10 mouse cellular contexts compared by ENCODE assay signal in the genomic region with DNA sequence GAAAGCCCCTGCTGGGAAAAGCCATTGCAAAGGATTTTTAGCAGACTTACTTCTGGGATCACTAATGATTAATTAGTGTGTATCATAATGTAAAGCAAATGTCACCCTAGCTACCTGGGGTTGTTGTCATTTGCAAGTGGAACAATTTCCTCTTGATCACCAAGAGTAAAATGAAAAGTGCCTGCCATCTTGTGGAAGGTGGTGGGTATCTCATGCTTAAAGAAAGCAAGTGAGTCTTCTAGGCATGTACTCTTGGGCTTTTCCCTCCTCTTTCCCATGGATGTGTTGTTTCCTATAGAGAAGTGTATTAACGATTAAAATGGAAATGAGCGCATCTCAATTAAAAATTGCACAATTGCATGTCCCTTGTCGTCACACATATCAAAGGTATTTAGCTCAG.
A peak's percentile ranks its signal among the peaks of the same experiment; 100 is the strongest.
DNase-seq lines count a peak whose midpoint lies in the region; ATAC-seq and TF ChIP-seq lines count a peak whose summit lies in the region.
"Had no signal": no experiment of that assay in that cellular context is flagged by ENCODE, and none has a peak within 500 bp of the region (broad histone marks: within the 10 kb centered on the region; RNA-seq: fewer than 3 reads in every experiment).

No protein-coding gene starts in this region.

- no peak for TF ChIP-seq EP300 in lung, postnatal 0 days (IDR thresholded peaks at IDR 0.05)

- 0 out of 2 replicates have a peak, but pooled peaks have one; percentile 20 for TF ChIP-seq CTCF in lung, embryonic 14.5 days (IDR thresholded peaks at IDR 0.05; ENCODE audit: low read depth)
- no peak for TF ChIP-seq CTCF in lung, postnatal 0 days (IDR thresholded peaks at IDR 0.05)

- no peaks in the 10 kb centered on the region for H3K9me3 ChIP-seq in lung, embryonic 14.5 days (ENCODE audit: low read depth, low read length)
- no peaks in the 10 kb centered on the region for H3K9me3 ChIP-seq in lung, postnatal 0 days (ENCODE audit: low read length)
- no peaks in the 10 kb centered on the region for H3K9me3 ChIP-seq in embryonic facial prominence, embryonic 14.5 days (ENCODE audit: control insufficient read depth, low read length)
- no peaks in the 10 kb centered on the region for H3K9me3 ChIP-seq in liver, embryonic 12.5 days (replicated peaks)
- H3K9me3 ChIP-seq in forebrain, embryonic 10.5 days = no peaks in the 10 kb centered on the region
- H3K9me3 ChIP-seq: lung, embryonic 15.5 days had no signal

- WGBS in lung, embryonic 14.5 days = 65% methylated on average over 3 of the region's 3 CpGs
- 66% methylated on average over 3 of the region's 3 CpGs for whole genome bisulfite sequencing in lung, postnatal 0 days
- WGBS in embryonic facial prominence, embryonic 14.5 days = 54% methylated on average over 3 of the region's 3 CpGs
- WGBS in liver, embryonic 12.5 days (ENCODE audit: insufficient replicate concordance) = 57% methylated on average over 3 of the region's 3 CpGs
- 72% methylated on average over 3 of the region's 3 CpGs for WGBS in forebrain, embryonic 10.5 days

- no peak overlapping the region for H3K4me3 ChIP-seq in lung, embryonic 14.5 days (ENCODE audit: low read depth, low read length)
- no peak overlapping the region for H3K4me3 ChIP-seq in lung, postnatal 0 days (ENCODE audit: low read depth, low read length)
- no peak overlapping the region for H3K4me3 ChIP-seq in embryonic facial prominence, embryonic 14.5 days (ENCODE audit: low read depth, low read length)
- no peak overlapping the region for H3K4me3 ChIP-seq in liver, embryonic 12.5 days
- H3K4me3 ChIP-seq in forebrain, embryonic 10.5 days = no peak overlapping the region
- H3K4me3 ChIP-seq: lung, embryonic 15.5 days had no signal

- no peak overlapping the region for H3K27ac ChIP-seq in lung, embryonic 14.5 days (ENCODE audit: low read depth)
- H3K27ac ChIP-seq in lung, postnatal 0 days (ENCODE audit: low read length) = no peak overlapping the region
- H3K27ac ChIP-seq in embryonic facial prominence, embryonic 14.5 days (replicated peaks; ENCODE audit: low read depth, low read length) = no peak overlapping the region
- no peak overlapping the region for H3K27ac ChIP-seq in liver, embryonic 12.5 days
- H3K27ac ChIP-seq in forebrain, embryonic 10.5 days = no peak overlapping the region
- H3K27ac ChIP-seq: lung, embryonic 15.5 days had no signal

- peak; percentile 72 for ATAC-seq in frontal cortex, adult (ENCODE audit: low TSS enrichment)
- no peak for ATAC-seq in lung, embryonic 14.5 days (ENCODE audit: insufficient read depth)
- ATAC-seq in lung, postnatal 0 days = no peak
- ATAC-seq in embryonic facial prominence, embryonic 14.5 days (ENCODE audit: low read depth) = no peak
- no peak for ATAC-seq in liver, embryonic 12.5 days
- ATAC-seq: activated CD4-positive, CD25-positive, alpha-beta regulatory T cell, adult 4 months had no signal

- H3K4me1 ChIP-seq in lung, embryonic 14.5 days (ENCODE audit: insufficient read depth) = no peaks in the 10 kb centered on the region
- no peaks in the 10 kb centered on the region for H3K4me1 ChIP-seq in lung, postnatal 0 days (ENCODE audit: insufficient read depth, low read depth, low read length)
- no peaks in the 10 kb centered on the region for H3K4me1 ChIP-seq in embryonic facial prominence, embryonic 14.5 days (ENCODE audit: control insufficient read depth, insufficient read depth, low read length)
- H3K4me1 ChIP-seq in liver, embryonic 12.5 days = no peaks in the 10 kb centered on the region
- no peaks in the 10 kb centered on the region for H3K4me1 ChIP-seq in forebrain, embryonic 10.5 days
- H3K4me1 ChIP-seq: lung, embryonic 15.5 days had no signal

- no peak overlapping the region for H3K4me2 ChIP-seq in lung, embryonic 14.5 days
- no peak overlapping the region for H3K4me2 ChIP-seq in lung, postnatal 0 days (replicated peaks; ENCODE audit: low read depth, low read length)
- H3K4me2 ChIP-seq in embryonic facial prominence, embryonic 14.5 days (ENCODE audit: low read depth, low read length) = no peak overlapping the region
- H3K4me2 ChIP-seq in liver, embryonic 12.5 days = no peak overlapping the region
- H3K4me2 ChIP-seq: lung, embryonic 15.5 days had no signal

- no peaks in the 10 kb centered on the region for H3K36me3 ChIP-seq in lung, embryonic 14.5 days (ENCODE audit: insufficient read depth)
- H3K36me3 ChIP-seq in lung, postnatal 0 days (ENCODE audit: insufficient read depth, low read length) = no peaks in the 10 kb centered on the region
- H3K36me3 ChIP-seq in embryonic facial prominence, embryonic 14.5 days (ENCODE audit: control insufficient read depth, insufficient read depth, low read length) = no peaks in the 10 kb centered on the region
- no peaks in the 10 kb centered on the region for H3K36me3 ChIP-seq in liver, embryonic 12.5 days
- no peaks in the 10 kb centered on the region for H3K36me3 ChIP-seq in forebrain, embryonic 10.5 days (replicated peaks)
- H3K36me3 ChIP-seq: lung, embryonic 15.5 days had no signal

- no peaks in the 10 kb centered on the region for H3K27me3 ChIP-seq in lung, embryonic 14.5 days (ENCODE audit: insufficient read depth, low read length)
- no peaks in the 10 kb centered on the region for H3K27me3 ChIP-seq in lung, postnatal 0 days (replicated peaks; ENCODE audit: insufficient read depth, low read length)
- H3K27me3 ChIP-seq in embryonic facial prominence, embryonic 14.5 days (replicated peaks; ENCODE audit: control insufficient read depth, insufficient read depth, low read length) = no peaks in the 10 kb centered on the region
- H3K27me3 ChIP-seq in liver, embryonic 12.5 days (replicated peaks) = no peaks in the 10 kb centered on the region
- no peaks in the 10 kb centered on the region for H3K27me3 ChIP-seq in forebrain, embryonic 10.5 days (ENCODE audit: poor library complexity, severe bottlenecking)
- H3K27me3 ChIP-seq: lung, embryonic 15.5 days had no signal

- no peak for DNase-seq in frontal cortex, postnatal 14 days (ENCODE audit: low spot score in 2 of 2)
- DNase-seq in lung, embryonic 14.5 days = peak; percentile 8
- DNase-seq in lung, postnatal 0 days (ENCODE audit: low spot score) = no peak
- DNase-seq in embryonic facial prominence, embryonic 14.5 days (ENCODE audit: low spot score) = peak; percentile 4
- peak; percentile 55 for DNase-seq in retina, embryonic 14.5 days (ENCODE audit: low spot score)
- no peak for DNase-seq in forebrain, embryonic 10.5 days (ENCODE audit: extremely low spot score, low spot score)

- no peak overlapping the region for H3K9ac ChIP-seq in lung, embryonic 14.5 days
- no peak overlapping the region for H3K9ac ChIP-seq in lung, postnatal 0 days (replicated peaks; ENCODE audit: low read depth)
- H3K9ac ChIP-seq in embryonic facial prominence, embryonic 14.5 days (ENCODE audit: low read depth, low read length) = no peak overlapping the region
- no peak overlapping the region for H3K9ac ChIP-seq in liver, embryonic 12.5 days
- H3K9ac ChIP-seq: lung, embryonic 15.5 days had no signal

Comparison
In these comparisons a context has a peak if more than half of its experiments do, and no peak if none do; other contexts are left out.
1. DNase-seq: peak in lung, embryonic 14.5 days (single experiment), embryonic facial prominence, embryonic 14.5 days (single experiment) and retina, embryonic 14.5 days (single experiment); none in frontal cortex, postnatal 14 days (0 of 2), lung, postnatal 0 days (single experiment) and forebrain, embryonic 10.5 days (single experiment).